Mouse (Mus musculus) neutrophil, adult 59 days (primary cell): ENCODE measurements around the gene Itih4. TPM values are rescaled to one million over a fixed set of nuclear protein-coding genes. Genes with fewer than 3 reads are reported as not detected.

Experiments
- total RNA-seq, 2 experiments: library from RNA; stranded (reverse); gene quantifications; 1 replicate in 1 of 2; 2 replicates in 1 of 2; pipeline ENCODE4 v1.2.4; 2023

Gene Itih4
- total RNA-seq = under 1 TPM in 1 of 2 experiments, not detected in 1; 0.31 TPM

GRCm38 (mm10) chr14:30886204-30886603, at the start of gene Itih4:
Gene Itih4 (plus strand): TSS chr14:30886476.

GRCm38 (mm10) chr14:30878958-30879571, 7.2 kb upstream of the Itih4 start, which contains the start of gene Mustn1:
Gene Mustn1 (plus strand): TSS chr14:30879200.

GRCm38 (mm10) chr14:30923375-30924105, 37.3 kb downstream of the Itih4 start, which contains the start of gene Itih3:
Gene Itih3 (minus strand): TSS chr14:30923760.

GRCm38 (mm10) chr14:30943038-30943437, 56.8 kb downstream of the Itih4 start, which contains the start of gene Itih1:
Gene Itih1 (minus strand): TSS chr14:30943289.

GRCm38 (mm10) chr14:30951154-30951825, 65.0 kb downstream of the Itih4 start, which contains the start of gene Nek4:
Gene Nek4 (plus strand): TSS chr14:30951377.

Other genes with a start within 250 kb of the Itih4 start
- 1 to 10 TPM; 7.5 to 9.4 TPM for gene Rft1, start 232.1 kb upstream of the Itih4 start, total RNA-seq
- gene Sfmbt1, start 171.6 kb upstream of the Itih4 start, total RNA-seq = 10 to 100 TPM; 13.1 to 13.7 TPM
- 10 to 100 TPM; 13.2 to 16.0 TPM for gene Tmem110, start 60.9 kb upstream of the Itih4 start, total RNA-seq
- 1 to 10 TPM in 1 of 2 experiments, under 1 TPM in 1; 0.87 to 1.2 TPM for gene Mustn1, start 7.3 kb upstream of the Itih4 start, total RNA-seq
- gene Itih3, start 37.3 kb downstream of the Itih4 start, total RNA-seq = not detected
- not detected for gene Itih1, start 56.8 kb downstream of the Itih4 start, total RNA-seq
- gene Nek4, start 64.9 kb downstream of the Itih4 start, total RNA-seq = 1 to 10 TPM; 3.0 to 4.3 TPM
- gene Glt8d1, start 114.9 kb downstream of the Itih4 start, total RNA-seq = 10 to 100 TPM; 12.1 to 15.0 TPM
- 10 to 100 TPM; 72.3 to 84.1 TPM for gene Spcs1, start 115.2 kb downstream of the Itih4 start, total RNA-seq
- gene Pbrm1, start 132.7 kb downstream of the Itih4 start, total RNA-seq = 10 to 100 TPM; 50.0 to 53.1 TPM
- gene Gnl3, start 132.7 kb downstream of the Itih4 start, total RNA-seq = 10 to 100 TPM; 47.4 to 66.5 TPM
- gene Smim4, start 242.5 kb downstream of the Itih4 start, total RNA-seq = 10 to 100 TPM; 54.9 to 59.6 TPM
- 10 to 100 TPM; 11.4 to 13.3 TPM for gene Nt5dc2, start 244.6 kb downstream of the Itih4 start, total RNA-seq